Mouse (Mus musculus) hindbrain, embryonic 12.5 days (tissue): Measurements from ENCODE around the gene Pbld1. TPM values are rescaled to one million over a fixed set of nuclear protein-coding genes. Genes with fewer than 3 reads are reported as not detected.

ENCODE experiments used
- ATAC-seq: fragments of 200-750 bp; cut with Nextera tagmentation; 2 replicates; pipeline ENCODE4 v1.8.0; 2017; ENCODE audit warnings: moderate TSS enrichment; ENCODE audit not compliant: low FRiP score
- H3K27ac ChIP-seq: fragments of 300-500 bp; sonication (generic); 2 replicates; pipeline ENCODE4 v1.5.1; 2016; ENCODE audit warnings: mild to moderate bottlenecking
- H3K27me3 ChIP-seq: fragments of 300-500 bp; sonication (generic); 2 replicates; pipeline ENCODE4 v1.6.1; 2016; ENCODE audit warnings: mild to moderate bottlenecking
- H3K36me3 ChIP-seq: fragments of 300-500 bp; sonication (generic); 2 replicates; pipeline ENCODE4 v1.6.1; 2016; ENCODE audit warnings: mild to moderate bottlenecking
- H3K4me1 ChIP-seq: fragments of 300-500 bp; sonication (generic); 2 replicates; pipeline ENCODE4 v1.6.1; 2016
- H3K4me2 ChIP-seq: fragments of 300-500 bp; sonication (generic); replicated peaks from 2 replicates; pipeline ENCODE4 v1.6.1; 2016; ENCODE audit warnings: mild to moderate bottlenecking
- H3K4me3 ChIP-seq: fragments of 300-500 bp; sonication (generic); 2 replicates; pipeline ENCODE4 v1.5.1; 2016; ENCODE audit warnings: mild to moderate bottlenecking
- H3K9ac ChIP-seq: fragments of 300-500 bp; sonication (generic); 2 replicates; pipeline ENCODE4 v1.6.1; 2016; ENCODE audit warnings: mild to moderate bottlenecking, moderate library complexity
- H3K9me3 ChIP-seq: fragments of 300-500 bp; sonication (generic); replicated peaks from 2 replicates; pipeline ENCODE4 v1.6.1; 2016; ENCODE audit warnings: mild to moderate bottlenecking
- WGBS: fragments of 180-500 bp; shearing (Covaris S2); methylation state at CpG from one replicate; pipeline ENCODE4 v1.1.7; 2016; 5-methylcytosine and 5-hydroxymethylcytosine counted together
- polyA plus RNA-seq: library from polyadenylated mRNA; unstranded; fragments of >200 nt; fragmentation: Nextera tagmentation; extraction: Ambion mirVana; gene quantifications from 2 replicates; pipeline ENCODE4 v1.2.1, GENCODE M21; 2016

The Pbld1 gene
- 0.79 and 0.83 TPM in 2 replicates for polyA plus RNA-seq

DNA sequence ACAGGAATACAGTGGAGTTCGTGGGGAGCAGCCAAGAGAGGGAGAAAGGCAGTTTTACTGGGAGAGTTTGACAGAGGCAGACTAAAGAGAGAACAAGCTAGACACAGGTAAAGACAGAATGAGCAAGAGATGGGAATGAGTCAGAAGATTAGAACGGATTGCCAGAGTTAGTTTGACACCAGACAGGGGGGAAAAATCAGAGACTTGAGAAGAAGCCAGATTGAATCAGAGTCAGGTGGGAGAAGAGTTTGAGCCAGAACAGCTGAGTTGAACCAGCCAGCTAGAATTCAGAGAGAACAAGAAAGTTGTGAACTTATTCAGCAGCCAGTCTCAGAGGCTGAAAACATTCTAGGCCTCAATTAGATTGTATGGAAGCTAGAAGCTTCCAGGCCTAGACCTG, at the start of gene Pbld1:
TSS of gene Pbld1 (plus strand) at position 301 of the 400 bp plus-strand sequence.
- WGBS, result 88% methylated on average over 2 of the region's 2 CpGs
- Histone ChIP-seq H3K27ac (no peak within 1 kb of the TSS), H3K4me2 (no peak within 1 kb of the TSS), H3K4me3 (no peak within 1 kb of the TSS), H3K9ac (no peak within 1 kb of the TSS), H3K36me3 (no peaks in the 10 kb centered on the region), H3K9me3 (no peaks in the 10 kb centered on the region), H3K4me1 (no peaks in the 10 kb centered on the region), H3K27me3 (no peaks in the 10 kb centered on the region)
- no peak for ATAC-seq

DNA sequence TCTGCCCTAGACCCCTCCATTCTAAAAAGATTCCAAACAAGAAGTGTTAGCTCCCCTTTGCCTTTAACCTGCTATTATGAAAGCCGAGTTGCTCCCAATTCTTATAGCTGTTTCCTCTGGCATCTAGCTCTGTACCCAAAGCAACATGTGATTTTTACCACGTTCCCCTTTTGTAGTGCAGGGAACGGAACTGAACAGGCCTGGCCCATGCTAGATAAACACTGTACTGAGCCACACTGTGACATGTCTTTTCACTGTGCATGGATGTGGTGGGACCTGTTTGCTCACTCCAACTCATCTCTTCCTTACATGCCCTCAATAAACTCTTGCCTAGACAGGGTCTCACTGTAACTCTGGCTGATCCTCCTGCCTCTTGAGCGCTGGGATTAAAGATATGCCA, 49.7 kb upstream of the Pbld1 start:
- H3K9ac ChIP-seq, result no peak overlapping the region
- H3K9me3 ChIP-seq, result no peaks in the 10 kb centered on the region
- no peak overlapping the region for H3K4me2 ChIP-seq
- ATAC-seq, result peak; percentile 21; the same call in 1 of the 2 replicates
- H3K36me3 ChIP-seq, result peaks cover 88% of the 10 kb centered on the region
- 88% methylated on average over 4 of the region's 4 CpGs for WGBS
- H3K27ac ChIP-seq, result no peak overlapping the region
- H3K4me3 ChIP-seq, result no peak overlapping the region
- no peaks in the 10 kb centered on the region for H3K27me3 ChIP-seq
- H3K4me1 ChIP-seq, result no peaks in the 10 kb centered on the region

GRCm38 (mm10) chr10:63011556-63011955, 48.4 kb upstream of the Pbld1 start:
- Histone ChIP-seq H3K4me3 (no peak overlapping the region), H3K27me3 (no peaks in the 10 kb centered on the region), H3K27ac (no peak overlapping the region), H3K36me3 (peaks cover 90% of the 10 kb centered on the region), H3K4me2 (no peak overlapping the region), H3K9me3 (no peaks in the 10 kb centered on the region), H3K9ac (no peak overlapping the region), H3K4me1 (no peaks in the 10 kb centered on the region)
- WGBS, result 91% methylated on average over 6 of the region's 6 CpGs
- no peak for ATAC-seq

DNA sequence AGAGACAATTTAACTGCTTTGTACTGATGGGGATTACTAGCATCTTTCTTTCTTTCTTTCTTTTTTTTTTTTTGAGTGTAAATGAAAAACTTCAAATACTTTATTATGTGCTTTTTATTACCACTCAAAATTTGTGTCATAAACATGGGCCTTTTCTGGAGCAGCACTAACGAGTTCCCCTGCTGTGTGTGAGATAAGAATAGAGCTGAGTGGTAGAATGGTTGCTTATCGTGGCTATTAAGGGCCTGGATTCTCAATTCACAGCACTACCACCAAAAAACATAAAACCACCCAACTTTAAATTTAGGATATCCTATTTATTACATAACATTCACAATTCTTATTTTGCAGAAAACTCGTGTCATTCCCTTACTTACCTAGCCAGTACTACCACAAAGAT, 46.5 kb upstream of the Pbld1 start:
- Histone ChIP-seq H3K27ac (no peak overlapping the region), H3K4me3 (no peak overlapping the region), H3K36me3 (peaks cover 84% of the 10 kb centered on the region), H3K27me3 (no peaks in the 10 kb centered on the region), H3K9ac (no peak overlapping the region), H3K9me3 (no peaks in the 10 kb centered on the region), H3K4me1 (0 out of 2 replicates have a peak, but pooled peaks cover 2% of the 10 kb centered on the region), H3K4me2 (no peak overlapping the region)
- 86% methylated on average over 3 of the region's 3 CpGs for WGBS
- ATAC-seq, result no peak

GRCm38 (mm10) chr10:63014168-63014567, 45.8 kb upstream of the Pbld1 start:
- Histone ChIP-seq H3K9me3 (no peaks in the 10 kb centered on the region), H3K27ac (no peak overlapping the region), H3K4me1 (peaks cover 4% of the 10 kb centered on the region), H3K4me2 (no peak overlapping the region), H3K27me3 (no peaks in the 10 kb centered on the region), H3K9ac (no peak overlapping the region), H3K36me3 (peaks cover 79% of the 10 kb centered on the region), H3K4me3 (no peak overlapping the region)
- 87% methylated on average over 9 of the region's 9 CpGs for WGBS
- no peak for ATAC-seq

- no peaks in the 10 kb centered on the region for H3K27me3 ChIP-seq
- H3K9ac ChIP-seq, result no peak overlapping the region
- H3K36me3 ChIP-seq, result peaks cover 32% of the 10 kb centered on the region
- peaks cover 28% of the 10 kb centered on the region for H3K4me1 ChIP-seq
- 88% methylated on average over 6 of the region's 6 CpGs for WGBS
- 0 out of 2 replicates have a peak overlapping the region, but pooled peaks have one; percentile 7 for H3K4me2 ChIP-seq
- H3K9me3 ChIP-seq, result no peaks in the 10 kb centered on the region
- no peak overlapping the region for H3K4me3 ChIP-seq
- ATAC-seq, result no peak
- H3K27ac ChIP-seq, result no peak overlapping the region
These were observed 40.7 kb upstream of the Pbld1 start for GRCm38 (mm10) chr10:63019304-63019703.

GRCm38 (mm10) chr10:63021702-63022101, 38.3 kb upstream of the Pbld1 start:
- Histone ChIP-seq H3K27ac (no peak overlapping the region), H3K4me3 (peak overlapping the region; percentile 92), H3K36me3 (peaks cover 11% of the 10 kb centered on the region), H3K27me3 (no peaks in the 10 kb centered on the region), H3K4me1 (peaks cover 42% of the 10 kb centered on the region), H3K9ac (peak overlapping the region; percentile 99), H3K4me2 (peak overlapping the region; percentile 76), H3K9me3 (no peaks in the 10 kb centered on the region)
- WGBS, result 54% methylated on average over 4 of the region's 4 CpGs
- ATAC-seq, result no peak

GRCm38 (mm10) chr10:63022541-63023120, 37.3 kb upstream of the Pbld1 start:
- peak overlapping the region; percentile 100 for H3K27ac ChIP-seq
- H3K4me1 ChIP-seq, result peaks cover 48% of the 10 kb centered on the region
- peak overlapping the region; percentile 76 for H3K4me2 ChIP-seq
- H3K9me3 ChIP-seq, result no peaks in the 10 kb centered on the region
- H3K36me3 ChIP-seq, result peaks cover 4% of the 10 kb centered on the region; the same call in 1 of the 2 replicates
- ATAC-seq, result no peak
- H3K9ac ChIP-seq, result peak overlapping the region; percentile 99
- WGBS, result under 1% methylated on average over 27 of the region's 27 CpGs
- no peaks in the 10 kb centered on the region for H3K27me3 ChIP-seq
- H3K4me3 ChIP-seq, result peak overlapping the region; percentile 92

DNA sequence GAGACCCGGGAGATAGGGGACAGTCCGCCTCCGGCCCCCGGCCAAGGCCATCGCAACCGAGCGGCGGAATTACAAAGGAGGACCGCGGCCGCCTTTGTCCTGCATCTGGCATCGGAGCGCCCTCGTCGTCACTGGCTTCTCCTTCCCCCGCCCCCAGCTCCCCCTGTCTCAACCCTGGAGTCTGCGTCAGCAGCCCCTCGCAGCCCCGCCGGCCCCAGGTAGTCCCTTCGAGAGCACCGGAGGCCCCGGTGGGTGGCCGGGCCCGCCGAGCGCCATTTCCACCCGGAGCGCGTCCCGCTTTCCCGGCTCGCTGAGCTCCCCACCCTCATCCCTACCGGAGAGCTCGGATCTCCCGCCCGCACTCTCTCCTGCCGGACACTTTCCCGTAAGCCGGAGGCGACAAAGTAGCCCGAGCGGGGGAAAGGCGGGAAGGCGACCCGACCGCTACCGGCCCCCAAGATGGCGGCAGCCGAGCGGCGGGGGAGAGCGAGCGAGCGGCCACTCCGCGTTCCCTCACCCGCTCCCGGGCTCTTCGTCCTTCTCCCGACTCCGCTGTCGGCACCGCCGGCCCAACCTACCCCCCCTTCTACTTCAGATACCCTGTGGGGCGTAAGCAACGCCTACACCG, 36.7 kb upstream of the Pbld1 start:
- peak overlapping the region; percentile 76 for H3K4me2 ChIP-seq
- H3K27ac ChIP-seq, result peak overlapping the region; percentile 100
- H3K4me3 ChIP-seq, result peak overlapping the region; percentile 92
- no peaks in the 10 kb centered on the region for H3K9me3 ChIP-seq
- H3K27me3 ChIP-seq, result no peaks in the 10 kb centered on the region
- peak overlapping the region; percentile 99 for H3K9ac ChIP-seq
- H3K36me3 ChIP-seq, result no peaks in the 10 kb centered on the region
- H3K4me1 ChIP-seq, result peaks cover 51% of the 10 kb centered on the region
- under 1% methylated on average over 68 of the region's 68 CpGs for WGBS
- peak; percentile 35 for ATAC-seq

DNA sequence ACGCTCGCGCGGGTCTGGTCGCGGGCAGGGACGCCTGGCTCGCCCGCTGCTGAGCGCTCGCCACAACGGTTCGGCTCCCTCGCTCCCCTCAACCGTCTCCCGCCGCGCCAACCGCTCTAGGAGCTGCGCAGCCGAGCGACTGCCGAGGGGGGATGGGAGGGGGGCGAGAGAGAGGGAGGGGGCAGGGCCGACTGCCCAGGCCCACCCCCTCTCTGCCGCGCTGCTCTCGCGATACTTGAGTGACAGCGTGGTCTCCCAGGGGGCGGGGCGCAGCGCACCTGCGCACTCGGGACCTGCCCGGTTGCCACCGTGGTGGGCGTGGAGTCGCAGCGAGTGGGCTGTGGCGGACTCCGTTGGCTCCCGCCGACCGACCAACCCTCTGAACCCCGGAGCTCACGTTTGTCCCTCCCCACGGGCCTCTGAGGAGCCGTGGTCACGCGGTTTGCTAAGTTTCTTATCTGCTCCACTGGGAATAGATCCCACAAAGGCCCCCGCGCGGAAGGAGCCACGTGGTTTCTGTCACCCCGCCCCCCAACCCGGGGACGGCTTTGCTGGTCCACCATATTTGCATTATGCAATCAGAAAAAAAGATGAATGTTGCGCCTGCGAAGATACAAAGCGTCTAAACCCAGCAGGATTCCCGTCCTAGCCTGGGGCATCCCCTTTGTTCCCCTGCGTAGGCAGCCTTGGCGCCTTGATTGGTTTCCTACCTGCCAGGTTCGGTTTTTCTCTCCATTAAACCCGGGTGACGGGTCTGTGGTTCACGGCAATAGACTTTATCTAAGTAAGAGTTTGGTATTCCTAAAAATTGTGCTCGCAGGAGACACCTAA, 36.0 kb upstream of the Pbld1 start, which contains the start of the genes Hnrnph3 and Pbld2:
TSS of gene Hnrnph3 (minus strand) at position 469 of the 831 bp plus-strand sequence.
TSS of gene Pbld2 (plus strand) at position 567 of the 831 bp plus-strand sequence.
- Histone ChIP-seq H3K4me1 (peaks cover 55% of the 10 kb centered on the region), H3K4me3 (peak within 1 kb of the TSS; percentile 92), H3K9ac (peak within 1 kb of the TSS; percentile 99), H3K9me3 (no peaks in the 10 kb centered on the region), H3K36me3 (no peaks in the 10 kb centered on the region), H3K27me3 (no peaks in the 10 kb centered on the region), H3K4me2 (peak within 1 kb of the TSS; percentile 76), H3K27ac (peak within 1 kb of the TSS; percentile 100)
- peak; percentile 92 for ATAC-seq
- under 1% methylated on average over 61 of the region's 69 CpGs for WGBS

DNA sequence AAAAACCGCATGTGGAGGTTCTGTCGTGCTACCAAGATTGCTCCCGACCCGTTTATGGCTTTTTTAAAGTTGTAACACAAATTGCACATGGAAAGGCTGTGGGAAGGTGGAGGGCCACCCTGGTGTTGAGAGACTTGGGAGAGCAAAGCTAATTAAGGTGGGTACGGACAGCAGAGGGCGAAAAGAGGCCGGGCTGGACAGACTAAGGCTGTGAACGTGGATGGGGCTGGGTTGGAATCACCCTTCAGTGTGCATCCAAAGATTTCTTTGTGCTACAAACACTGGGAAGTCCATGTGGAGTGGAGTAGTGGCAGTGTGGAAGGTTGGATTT, 35.4 kb upstream of the Pbld1 start:
- H3K27ac ChIP-seq, result peak overlapping the region; percentile 100
- H3K9ac ChIP-seq, result peak overlapping the region; percentile 99
- 0% methylated on average over 8 of the region's 8 CpGs for WGBS
- H3K36me3 ChIP-seq, result no peaks in the 10 kb centered on the region
- no peaks in the 10 kb centered on the region for H3K27me3 ChIP-seq
- peak; percentile 39 for ATAC-seq
- H3K4me2 ChIP-seq, result peak overlapping the region; percentile 76
- H3K4me3 ChIP-seq, result peak overlapping the region; percentile 92
- H3K9me3 ChIP-seq, result no peaks in the 10 kb centered on the region
- peaks cover 53% of the 10 kb centered on the region for H3K4me1 ChIP-seq

GRCm38 (mm10) chr10:63025016-63025415, 34.9 kb upstream of the Pbld1 start:
- no peak for ATAC-seq
- Histone ChIP-seq H3K36me3 (no peaks in the 10 kb centered on the region), H3K27ac (peak overlapping the region; percentile 100), H3K4me3 (peak overlapping the region; percentile 92), H3K9me3 (no peaks in the 10 kb centered on the region), H3K9ac (peak overlapping the region; percentile 99), H3K27me3 (no peaks in the 10 kb centered on the region), H3K4me1 (peaks cover 51% of the 10 kb centered on the region), H3K4me2 (peak overlapping the region; percentile 76)
- 20% methylated on average over 2 of the region's 2 CpGs for WGBS
